Mouse (Mus musculus) kidney, embryonic 15.5 days (tissue): ENCODE measurements around the gene Met. TPM values are rescaled to one million over a fixed set of nuclear protein-coding genes. Genes with fewer than 3 reads are reported as not detected.

Experiments used
- ATAC-seq: fragments of 200-750 bp; cut with Nextera tagmentation; replicated peaks from 2 replicates; pipeline ENCODE4 v1.8.0; 2017; ENCODE audit warnings: moderate TSS enrichment; ENCODE audit not compliant: low FRiP score
- H3K27ac ChIP-seq: fragments of 300-500 bp; sonication (generic); 2 replicates; pipeline ENCODE4 v1.5.1; 2015; ENCODE audit warnings: mild to moderate bottlenecking, inconsistent platforms
- H3K27me3 ChIP-seq: fragments of 300-500 bp; sonication (generic); 2 replicates; pipeline ENCODE4 v1.6.1; 2015; ENCODE audit warnings: inconsistent platforms
- H3K36me3 ChIP-seq: fragments of 300-500 bp; sonication (generic); 2 replicates; pipeline ENCODE4 v1.6.1; 2015; ENCODE audit warnings: inconsistent platforms
- H3K4me1 ChIP-seq: fragments of 300-500 bp; sonication (generic); 2 replicates; pipeline ENCODE4 v1.6.1; 2015; ENCODE audit warnings: inconsistent platforms
- H3K4me2 ChIP-seq: fragments of 300-500 bp; sonication (generic); 2 replicates; pipeline ENCODE4 v1.6.1; 2015; ENCODE audit warnings: moderate library complexity, mild to moderate bottlenecking, inconsistent platforms
- H3K4me3 ChIP-seq: fragments of 300-500 bp; sonication (generic); replicated peaks from 2 replicates; pipeline ENCODE4 v1.5.1; 2015; ENCODE audit warnings: mild to moderate bottlenecking, inconsistent platforms
- H3K9ac ChIP-seq: fragments of 300-500 bp; sonication (generic); 2 replicates; pipeline ENCODE4 v1.6.1; 2015; ENCODE audit warnings: mild to moderate bottlenecking, inconsistent platforms
- H3K9me3 ChIP-seq: fragments of 300-500 bp; sonication (generic); replicated peaks from 2 replicates; pipeline ENCODE4 v1.6.1; 2016; ENCODE audit warnings: inconsistent platforms
- WGBS: fragments of 180-500 bp; shearing (Covaris S2); methylation state at CpG from one replicate; pipeline ENCODE4 v1.1.7; 2015; ENCODE audit warnings: mixed read lengths; 5-methylcytosine and 5-hydroxymethylcytosine counted together
- polyA plus RNA-seq: library from polyadenylated mRNA; unstranded; fragments of >200 nt; fragmentation: Nextera tagmentation; extraction: Ambion mirVana; gene quantifications from 2 replicates; pipeline ENCODE4 v1.2.1, GENCODE M21; 2015

Gene Met
- polyA plus RNA-seq, 1 experiment from 2014 or later = 16.1 TPM

DNA sequence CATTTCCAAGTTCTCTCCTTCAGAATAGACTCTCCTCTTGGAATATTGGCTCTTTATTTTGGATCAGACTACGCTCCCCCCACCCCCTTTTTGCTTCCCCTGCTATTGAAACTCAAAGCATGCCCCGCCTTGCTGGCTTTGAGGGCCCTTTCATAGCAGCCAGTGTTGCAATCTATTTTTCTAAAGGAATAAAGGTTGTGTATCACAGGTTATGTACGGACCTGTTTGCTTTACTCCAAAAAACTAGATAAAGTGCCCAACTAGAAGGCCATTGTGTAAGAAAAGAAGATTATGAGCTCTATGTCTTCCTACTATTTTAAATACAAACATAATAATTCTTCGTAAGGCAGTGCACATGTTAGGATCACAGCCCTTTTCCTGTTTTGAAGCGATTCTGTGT, 5.4 kb downstream of the Met start:
- H3K27me3 ChIP-seq = peaks cover 12% of the 10 kb centered on the region
- H3K36me3 ChIP-seq = no peaks in the 10 kb centered on the region
- no peak overlapping the region for H3K9ac ChIP-seq
- H3K4me2 ChIP-seq = no peak overlapping the region
- no peak overlapping the region for H3K4me3 ChIP-seq
- peaks cover 19% of the 10 kb centered on the region for H3K4me1 ChIP-seq
- 87% methylated on average over 5 of the region's 5 CpGs for WGBS
- H3K9me3 ChIP-seq = no peaks in the 10 kb centered on the region
- H3K27ac ChIP-seq = no peak overlapping the region
- ATAC-seq = no peak

DNA sequence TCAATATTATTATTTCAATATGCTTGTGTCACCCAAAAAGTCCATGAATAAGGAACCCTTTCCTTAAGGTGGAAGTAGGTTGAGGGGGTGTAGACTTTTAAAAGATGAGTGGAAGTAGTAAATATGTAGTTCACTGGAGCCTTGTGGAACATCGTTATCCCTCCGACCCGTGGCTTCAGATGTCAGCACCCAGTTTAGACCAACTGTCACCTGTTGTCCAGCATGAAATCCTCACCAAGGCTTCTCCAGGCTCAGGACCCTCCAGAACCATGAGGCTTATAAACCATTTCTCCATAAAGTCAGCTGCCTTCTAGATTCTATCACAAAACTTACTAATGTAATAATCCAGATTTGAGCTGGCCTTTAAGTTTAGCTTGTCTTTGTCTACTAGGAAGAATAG, 9.5 kb downstream of the Met start:
- H3K36me3 ChIP-seq = no peaks in the 10 kb centered on the region
- 0 out of 2 replicates have a peak, but pooled peaks cover 2% of the 10 kb centered on the region for H3K4me1 ChIP-seq
- H3K4me3 ChIP-seq = no peak overlapping the region
- 81% methylated on average over 3 of the region's 3 CpGs for WGBS
- H3K27me3 ChIP-seq = no peaks in the 10 kb centered on the region
- H3K9ac ChIP-seq = no peak overlapping the region
- no peaks in the 10 kb centered on the region for H3K9me3 ChIP-seq
- H3K27ac ChIP-seq = no peak overlapping the region
- ATAC-seq = no peak
- H3K4me2 ChIP-seq = no peak overlapping the region

GRCm38 (mm10) chr6:17477823-17478222, 14.2 kb downstream of the Met start:
- Histone ChIP-seq H3K27ac (no peak overlapping the region), H3K4me2 (no peak overlapping the region), H3K9ac (no peak overlapping the region), H3K4me3 (no peak overlapping the region), H3K27me3 (no peaks in the 10 kb centered on the region), H3K4me1 (0 out of 2 replicates have a peak, but pooled peaks cover 2% of the 10 kb centered on the region), H3K36me3 (no peaks in the 10 kb centered on the region), H3K9me3 (no peaks in the 10 kb centered on the region)
- ATAC-seq = no peak
- 79% methylated on average over 1 of the region's 1 CpGs for WGBS

DNA sequence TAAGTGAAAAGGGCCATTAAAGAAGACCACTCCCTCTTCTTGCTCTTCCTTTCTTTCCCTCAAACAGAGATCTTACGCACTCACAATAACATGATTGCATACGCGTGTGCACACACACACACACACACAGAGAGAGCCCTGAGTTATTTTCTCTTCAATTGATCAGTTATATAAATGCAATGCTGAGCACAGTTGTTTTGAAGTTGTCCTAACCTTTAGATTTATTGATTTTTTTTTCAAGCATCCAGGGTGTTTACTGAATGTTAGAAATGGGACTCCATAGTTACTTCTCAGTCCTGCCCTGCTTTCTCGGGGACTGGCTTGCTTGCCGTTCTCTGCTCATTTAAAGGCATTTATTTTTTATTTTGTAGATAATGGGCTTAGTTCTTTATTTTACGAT, 14.7 kb downstream of the Met start:
- H3K4me1 ChIP-seq = 0 out of 2 replicates have a peak, but pooled peaks cover 2% of the 10 kb centered on the region
- H3K9ac ChIP-seq = no peak overlapping the region
- no peaks in the 10 kb centered on the region for H3K9me3 ChIP-seq
- no peak overlapping the region for H3K4me2 ChIP-seq
- H3K27me3 ChIP-seq = no peaks in the 10 kb centered on the region
- H3K36me3 ChIP-seq = no peaks in the 10 kb centered on the region
- ATAC-seq = no peak
- H3K4me3 ChIP-seq = no peak overlapping the region
- 90% methylated on average over 6 of the region's 6 CpGs for WGBS
- no peak overlapping the region for H3K27ac ChIP-seq

DNA sequence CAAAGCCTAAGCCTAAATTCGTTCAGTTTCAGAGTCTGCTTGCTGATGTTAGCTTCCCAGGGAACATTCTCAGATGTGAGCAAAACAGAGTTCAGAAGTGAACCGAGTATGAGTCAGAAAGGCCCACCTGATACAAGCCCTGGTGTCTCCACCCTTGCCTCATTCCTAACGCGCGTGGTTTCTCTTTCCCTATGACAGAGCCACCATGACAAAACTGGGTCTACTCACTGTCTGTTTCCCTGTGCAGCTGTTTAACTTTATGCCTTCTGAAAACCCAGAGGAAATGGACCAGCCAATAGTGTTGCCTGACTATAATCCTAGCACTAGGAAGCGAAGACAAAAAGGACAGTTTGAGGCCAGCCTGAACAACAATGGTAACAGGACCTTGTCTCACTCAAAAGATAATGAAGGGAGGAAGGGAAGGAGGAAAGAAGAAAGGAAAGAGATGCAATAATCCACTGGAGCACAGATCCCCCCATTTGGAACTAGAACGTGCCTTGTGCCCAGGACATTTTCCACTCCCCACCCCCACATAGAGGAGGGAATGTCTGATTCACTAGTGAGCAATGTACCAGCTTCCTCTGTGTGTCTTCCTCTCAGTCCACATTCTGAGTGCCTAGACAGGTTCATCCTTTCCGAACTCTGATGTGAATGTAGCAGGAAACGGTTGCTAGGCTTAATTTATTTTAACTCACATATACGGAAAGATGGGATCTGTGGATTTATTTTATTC, 15.4 kb downstream of the Met start:
- H3K27ac ChIP-seq = no peak overlapping the region
- H3K4me3 ChIP-seq = no peak overlapping the region
- no peaks in the 10 kb centered on the region for H3K9me3 ChIP-seq
- H3K9ac ChIP-seq = no peak overlapping the region
- 82% methylated on average over 10 of the region's 10 CpGs for WGBS
- 0 out of 2 replicates have a peak, but pooled peaks cover 2% of the 10 kb centered on the region for H3K4me1 ChIP-seq
- H3K36me3 ChIP-seq = no peaks in the 10 kb centered on the region
- no peak overlapping the region for H3K4me2 ChIP-seq
- ATAC-seq = no peak
- H3K27me3 ChIP-seq = no peaks in the 10 kb centered on the region

GRCm38 (mm10) chr6:17481068-17481467, 17.5 kb downstream of the Met start:
- Histone ChIP-seq H3K36me3 (no peaks in the 10 kb centered on the region), H3K9me3 (no peaks in the 10 kb centered on the region), H3K4me2 (no peak overlapping the region), H3K4me1 (no peaks in the 10 kb centered on the region), H3K4me3 (no peak overlapping the region), H3K27me3 (no peaks in the 10 kb centered on the region), H3K9ac (no peak overlapping the region), H3K27ac (no peak overlapping the region)
- no peak for ATAC-seq
- 89% methylated on average over 4 of the region's 4 CpGs for WGBS

GRCm38 (mm10) chr6:17485244-17485643, 21.6 kb downstream of the Met start:
- Histone ChIP-seq H3K9me3 (no peaks in the 10 kb centered on the region), H3K9ac (no peak overlapping the region), H3K4me3 (no peak overlapping the region), H3K4me2 (no peak overlapping the region), H3K4me1 (no peaks in the 10 kb centered on the region), H3K36me3 (no peaks in the 10 kb centered on the region), H3K27ac (no peak overlapping the region), H3K27me3 (no peaks in the 10 kb centered on the region)
- 81% methylated on average over 5 of the region's 5 CpGs for WGBS
- ATAC-seq = no peak

DNA sequence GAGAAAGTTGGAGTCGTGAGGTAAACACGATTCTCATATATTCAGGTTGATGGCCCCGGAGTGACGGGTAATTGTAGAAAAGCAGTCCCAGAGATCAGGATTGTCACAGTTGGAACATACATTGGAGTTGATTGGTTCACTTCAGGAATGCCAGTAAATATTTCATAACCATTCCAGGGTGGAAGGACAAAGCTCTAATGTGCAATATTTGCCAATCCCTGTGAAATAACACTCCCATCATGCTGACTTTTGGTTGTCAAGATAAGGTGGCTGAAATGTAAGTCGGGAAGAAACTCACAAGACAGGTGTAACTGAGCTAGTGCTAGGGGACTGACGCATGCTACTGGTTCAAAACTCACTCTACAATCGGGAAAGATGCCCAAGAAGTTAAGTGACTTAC, 22.2 kb downstream of the Met start:
- H3K27ac ChIP-seq = no peak overlapping the region
- ATAC-seq = no peak
- WGBS = 95% methylated on average over 7 of the region's 7 CpGs

DNA sequence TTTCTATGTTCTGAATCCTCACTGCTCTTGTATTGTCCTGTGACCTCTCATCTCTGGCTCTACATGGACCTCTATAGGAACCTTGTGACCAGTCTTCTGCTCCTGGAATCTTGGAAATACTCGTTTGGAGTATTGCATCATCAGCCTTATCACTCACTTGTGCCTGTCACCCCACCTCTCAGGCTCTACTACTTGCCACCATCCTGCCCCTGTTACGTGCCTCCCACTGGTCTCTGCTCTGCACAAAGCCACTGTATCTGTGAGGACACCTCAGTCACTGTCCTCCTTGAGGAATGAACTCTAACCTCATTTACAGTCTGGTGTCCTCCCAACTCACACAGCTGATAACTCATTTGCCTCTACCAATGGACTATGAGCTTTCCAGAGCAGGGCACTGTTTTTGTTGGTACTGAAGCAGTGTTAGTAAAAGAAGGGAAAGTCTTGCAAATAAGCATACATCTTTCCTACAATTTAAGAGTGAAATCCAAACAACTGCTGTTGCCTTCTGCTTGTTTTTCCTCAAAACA, 24.8 kb downstream of the Met start:
- H3K9me3 ChIP-seq = no peaks in the 10 kb centered on the region
- no peak overlapping the region for H3K4me2 ChIP-seq
- H3K4me1 ChIP-seq = 0 out of 2 replicates have a peak, but pooled peaks cover 4% of the 10 kb centered on the region
- ATAC-seq = no peak
- H3K27ac ChIP-seq = no peak overlapping the region
- 64% methylated on average over 2 of the region's 2 CpGs for WGBS
- no peaks in the 10 kb centered on the region for H3K27me3 ChIP-seq
- 0 out of 2 replicates have a peak, but pooled peaks cover 8% of the 10 kb centered on the region for H3K36me3 ChIP-seq
- H3K9ac ChIP-seq = no peak overlapping the region
- no peak overlapping the region for H3K4me3 ChIP-seq

More for the DNA sequence above, 22.2 kb downstream of the Met start:
- Histone ChIP-seq H3K4me2 (no peak overlapping the region), H3K36me3 (no peaks in the 10 kb centered on the region), H3K27me3 (no peaks in the 10 kb centered on the region), H3K9me3 (no peaks in the 10 kb centered on the region), H3K4me1 (0 out of 2 replicates have a peak, but pooled peaks cover 2% of the 10 kb centered on the region), H3K4me3 (no peak overlapping the region), H3K9ac (no peak overlapping the region)

- WGBS = 66% methylated on average over 2 of the region's 2 CpGs
- 0 out of 2 replicates have a peak, but pooled peaks cover 8% of the 10 kb centered on the region for H3K36me3 ChIP-seq
- H3K9ac ChIP-seq = no peak overlapping the region
- no peak for ATAC-seq
- H3K4me2 ChIP-seq = no peak overlapping the region
- H3K4me1 ChIP-seq = 0 out of 2 replicates have a peak, but pooled peaks cover 4% of the 10 kb centered on the region
- H3K27ac ChIP-seq = 0 out of 2 replicates have a peak overlapping the region, but pooled peaks have one; percentile 58
- H3K27me3 ChIP-seq = no peaks in the 10 kb centered on the region
- no peaks in the 10 kb centered on the region for H3K9me3 ChIP-seq
- no peak overlapping the region for H3K4me3 ChIP-seq
These were observed 27.2 kb downstream of the Met start for GRCm38 (mm10) chr6:17490786-17491185.

GRCm38 (mm10) chr6:17491502-17491901, 27.9 kb downstream of the Met start:
- Histone ChIP-seq H3K36me3 (0 out of 2 replicates have a peak, but pooled peaks cover 8% of the 10 kb centered on the region), H3K4me3 (no peak overlapping the region), H3K27me3 (no peaks in the 10 kb centered on the region), H3K9me3 (no peaks in the 10 kb centered on the region), H3K4me1 (peaks cover 4% of the 10 kb centered on the region; the same call in 1 of the 2 replicates), H3K9ac (no peak overlapping the region), H3K4me2 (no peak overlapping the region), H3K27ac (no peak overlapping the region)
- ATAC-seq = no peak
- WGBS = 88% methylated on average over 10 of the region's 10 CpGs

DNA sequence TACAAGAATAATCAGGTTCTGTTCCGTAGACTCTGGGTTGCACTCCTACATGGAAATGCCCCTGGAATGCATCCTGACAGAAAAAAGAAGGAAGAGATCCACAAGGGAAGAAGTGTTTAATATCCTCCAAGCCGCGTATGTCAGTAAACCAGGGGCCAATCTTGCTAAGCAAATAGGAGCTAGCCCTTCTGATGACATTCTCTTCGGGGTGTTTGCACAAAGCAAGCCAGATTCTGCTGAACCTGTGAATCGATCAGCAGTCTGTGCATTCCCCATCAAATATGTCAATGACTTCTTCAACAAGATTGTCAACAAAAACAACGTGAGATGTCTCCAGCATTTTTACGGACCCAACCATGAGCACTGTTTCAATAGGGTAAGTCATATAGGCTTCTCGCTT, 28.5 kb downstream of the Met start:
- WGBS = 90% methylated on average over 8 of the region's 8 CpGs
- no peaks in the 10 kb centered on the region for H3K9me3 ChIP-seq
- H3K36me3 ChIP-seq = 0 out of 2 replicates have a peak, but pooled peaks cover 8% of the 10 kb centered on the region
- H3K9ac ChIP-seq = no peak overlapping the region
- H3K4me1 ChIP-seq = peaks cover 9% of the 10 kb centered on the region; the same call in 1 of the 2 replicates
- H3K4me2 ChIP-seq = no peak overlapping the region
- no peak overlapping the region for H3K4me3 ChIP-seq
- no peak for ATAC-seq
- H3K27me3 ChIP-seq = no peaks in the 10 kb centered on the region
- no peak overlapping the region for H3K27ac ChIP-seq
